Mouse (Mus musculus): ENCODE results near the gene Msn. TPM values are rescaled to one million over a fixed set of nuclear protein-coding genes. Genes with fewer than 3 reads are reported as not detected.

Gene Msn
- total and polyA plus RNA-seq, 2 experiments from 2014 or later: 19.7 to 25.1 TPM

GRCm38 (mm10) chrX:96099003-96099402 is 3.2 kb downstream of the Msn start:
- no peaks in the 10 kb centered on the region for H3K36me3 ChIP-seq (ENCODE audit: insufficient read depth)
- 83% methylated on average over 2 of the region's 2 CpGs for WGBS
- TF ChIP-seq CTCF (IDR thresholded peaks at IDR 0.05; ENCODE audit: low read depth): no peak
- H3K4me2 ChIP-seq (ENCODE audit: low read depth): no peak overlapping the region
- H3K27ac ChIP-seq (ENCODE audit: low read depth, low read length): no peak overlapping the region
- no peak overlapping the region for H3K9ac ChIP-seq
- no peak for ATAC-seq
- no peaks in the 10 kb centered on the region for H3K4me1 ChIP-seq (ENCODE audit: insufficient read depth)
- DNase-seq: no peak
- no peaks in the 10 kb centered on the region for H3K27me3 ChIP-seq (ENCODE audit: insufficient read depth, low read length)
- H3K4me3 ChIP-seq (ENCODE audit: low read depth, low read length): no peak overlapping the region
- H3K9me3 ChIP-seq (ENCODE audit: low read length): no peaks in the 10 kb centered on the region

GRCm38 (mm10) chrX:96107427-96108291 is 11.8 kb downstream of the Msn start:
- no peak for ATAC-seq
- DNase-seq: no peak

GRCm38 (mm10) chrX:96113106-96113634 is 17.3 kb downstream of the Msn start:
- ATAC-seq (peak; percentile 61; the same call in 1 of the 2 replicates), DNase-seq (no peak)
- Histone ChIP-seq H3K9me3 (ENCODE audit: low read length) (no peaks in the 10 kb centered on the region), H3K27ac (ENCODE audit: low read depth, low read length) (no peak overlapping the region), H3K4me3 (ENCODE audit: low read depth, low read length) (no peak overlapping the region), H3K9ac (no peak overlapping the region), H3K4me1 (ENCODE audit: insufficient read depth) (no peaks in the 10 kb centered on the region), H3K4me2 (ENCODE audit: low read depth) (no peak overlapping the region), H3K36me3 (ENCODE audit: insufficient read depth) (no peaks in the 10 kb centered on the region), H3K27me3 (ENCODE audit: insufficient read depth, low read length) (no peaks in the 10 kb centered on the region)
- TF ChIP-seq CTCF (IDR thresholded peaks at IDR 0.05; ENCODE audit: low read depth): no peak

More at GRCm38 (mm10) chrX:96107427-96108291, 11.8 kb downstream of the Msn start:
- Histone ChIP-seq H3K9ac (no peak overlapping the region), H3K27me3 (ENCODE audit: insufficient read depth, low read length) (no peaks in the 10 kb centered on the region), H3K9me3 (ENCODE audit: low read length) (no peaks in the 10 kb centered on the region), H3K4me1 (ENCODE audit: insufficient read depth) (no peaks in the 10 kb centered on the region), H3K4me3 (ENCODE audit: low read depth, low read length) (no peak overlapping the region), H3K36me3 (ENCODE audit: insufficient read depth) (no peaks in the 10 kb centered on the region), H3K27ac (ENCODE audit: low read depth, low read length) (no peak overlapping the region), H3K4me2 (ENCODE audit: low read depth) (no peak overlapping the region)
- 65% methylated on average over 3 of the region's 3 CpGs for WGBS
- TF ChIP-seq CTCF (IDR thresholded peaks at IDR 0.05; ENCODE audit: low read depth): no peak

- Histone ChIP-seq H3K27me3 (ENCODE audit: insufficient read depth, low read length) (no peaks in the 10 kb centered on the region), H3K4me2 (ENCODE audit: low read depth) (no peak overlapping the region), H3K36me3 (ENCODE audit: insufficient read depth) (no peaks in the 10 kb centered on the region), H3K4me1 (ENCODE audit: insufficient read depth) (no peaks in the 10 kb centered on the region), H3K9me3 (ENCODE audit: low read length) (no peaks in the 10 kb centered on the region), H3K4me3 (ENCODE audit: low read depth, low read length) (no peak overlapping the region), H3K27ac (ENCODE audit: low read depth, low read length) (no peak overlapping the region), H3K9ac (no peak overlapping the region)
- ATAC-seq (no peak), DNase-seq (no peak)
- no peak for TF ChIP-seq CTCF (IDR thresholded peaks at IDR 0.05; ENCODE audit: low read depth)
Observed at GRCm38 (mm10) chrX:96115501-96115900, 19.7 kb downstream of the Msn start.

GRCm38 (mm10) chrX:96117366-96117765 is 21.5 kb downstream of the Msn start:
- Histone ChIP-seq H3K4me2 (ENCODE audit: low read depth) (no peak overlapping the region), H3K27ac (ENCODE audit: low read depth, low read length) (no peak overlapping the region), H3K36me3 (ENCODE audit: insufficient read depth) (no peaks in the 10 kb centered on the region), H3K9ac (no peak overlapping the region), H3K9me3 (ENCODE audit: low read length) (no peaks in the 10 kb centered on the region), H3K4me1 (ENCODE audit: insufficient read depth) (no peaks in the 10 kb centered on the region), H3K4me3 (ENCODE audit: low read depth, low read length) (no peak overlapping the region), H3K27me3 (ENCODE audit: insufficient read depth, low read length) (no peaks in the 10 kb centered on the region)
- WGBS: 93% methylated on average over 1 of the region's 1 CpGs
- no peak for DNase-seq
- ATAC-seq: no peak
- TF ChIP-seq CTCF (IDR thresholded peaks at IDR 0.05; ENCODE audit: low read depth): no peak

- TF ChIP-seq CTCF (IDR thresholded peaks at IDR 0.05; ENCODE audit: low read depth): no peak
- H3K9ac ChIP-seq: no peak overlapping the region
- no peaks in the 10 kb centered on the region for H3K27me3 ChIP-seq (ENCODE audit: insufficient read depth, low read length)
- H3K4me1 ChIP-seq (ENCODE audit: insufficient read depth): no peaks in the 10 kb centered on the region
- DNase-seq (no peak), ATAC-seq (no peak)
- H3K4me3 ChIP-seq (ENCODE audit: low read depth, low read length): no peak overlapping the region
- H3K27ac ChIP-seq (ENCODE audit: low read depth, low read length): no peak overlapping the region
- no peaks in the 10 kb centered on the region for H3K9me3 ChIP-seq (ENCODE audit: low read length)
- 46% methylated on average over 2 of the region's 2 CpGs for WGBS
- H3K4me2 ChIP-seq (ENCODE audit: low read depth): no peak overlapping the region
- H3K36me3 ChIP-seq (ENCODE audit: insufficient read depth): no peaks in the 10 kb centered on the region
Observed at GRCm38 (mm10) chrX:96119997-96120396, 24.2 kb downstream of the Msn start.

- H3K4me2 ChIP-seq (ENCODE audit: low read depth): no peak overlapping the region
- H3K9ac ChIP-seq: no peak overlapping the region
- 73% methylated on average over 1 of the region's 1 CpGs for WGBS
Observed at GRCm38 (mm10) chrX:96121912-96122311, 26.1 kb downstream of the Msn start.

More at GRCm38 (mm10) chrX:96121912-96122311, 26.1 kb downstream of the Msn start:
- Histone ChIP-seq H3K4me1 (ENCODE audit: insufficient read depth) (no peaks in the 10 kb centered on the region), H3K36me3 (ENCODE audit: insufficient read depth) (no peaks in the 10 kb centered on the region), H3K9me3 (ENCODE audit: low read length) (no peaks in the 10 kb centered on the region), H3K27me3 (ENCODE audit: insufficient read depth, low read length) (no peaks in the 10 kb centered on the region), H3K27ac (ENCODE audit: low read depth, low read length) (no peak overlapping the region), H3K4me3 (ENCODE audit: low read depth, low read length) (no peak overlapping the region)
- no peak for TF ChIP-seq CTCF (IDR thresholded peaks at IDR 0.05; ENCODE audit: low read depth)
- DNase-seq (no peak), ATAC-seq (no peak)

All from forebrain, postnatal 0 days (tissue).